19 mouse cellular contexts compared by ENCODE assay signal in genomic region chr12:104531512-104532447, GRCm38 (mm10). TPM values are rescaled to one million over a fixed set of nuclear protein-coding genes. Genes with fewer than 3 reads are reported as not detected.
A peak's percentile ranks its signal among the peaks of the same experiment; 100 is the strongest.
DNase-seq lines count a peak whose midpoint lies in the region; ATAC-seq lines count a peak whose summit lies in the region.
"Had no signal": no experiment of that assay in that cellular context is flagged by ENCODE, and none has a peak within 500 bp of the region (broad histone marks: within the 10 kb centered on the region; RNA-seq: fewer than 3 reads in every experiment).

No protein-coding gene starts in this region.

- peak overlapping the region; percentile 62 for H3K27ac ChIP-seq in hindbrain, embryonic 10.5 days
- no peak overlapping the region for H3K27ac ChIP-seq in hindbrain, embryonic 14.5 days
- H3K27ac ChIP-seq in neural tube, embryonic 11.5 days (ENCODE audit: low read depth, low read length) = no peak overlapping the region
- H3K27ac ChIP-seq in neural tube, embryonic 15.5 days (replicated peaks) = no peak overlapping the region
- H3K27ac ChIP-seq: embryonic facial prominence, embryonic 15.5 days; forebrain, embryonic 13.5 days; gastrocnemius, adult 2 months; liver, embryonic 15.5 days had no signal

- H3K9ac ChIP-seq in hindbrain, embryonic 14.5 days = no peak overlapping the region
- no peak overlapping the region for H3K9ac ChIP-seq in neural tube, embryonic 11.5 days (ENCODE audit: low read length)
- no peak overlapping the region for H3K9ac ChIP-seq in neural tube, embryonic 15.5 days (replicated peaks)
- H3K9ac ChIP-seq: embryonic facial prominence, embryonic 15.5 days; forebrain, embryonic 13.5 days; liver, embryonic 15.5 days had no signal

- no peak for DNase-seq in hindbrain, embryonic 10.5 days (ENCODE audit: low spot score)
- DNase-seq in hindbrain, embryonic 14.5 days (ENCODE audit: low spot score) = no peak
- DNase-seq in neural tube, embryonic 11.5 days (ENCODE audit: low spot score) = no peak
- DNase-seq in forelimb bud, embryonic 11.5 days (ENCODE audit: low read depth, low spot score) = peak; percentile 49
- DNase-seq in frontal cortex, postnatal 10 days (ENCODE audit: low spot score in 2 of 2) = no peak
- no peak for DNase-seq in layer of hippocampus, postnatal 36 days
- DNase-seq: adrenal gland, adult 8-10 months; cerebellum, adult 8-10 months; gastrocnemius, adult 2 months; heart, adult 18-20 months; heart, postnatal 36 days; kidney, adult 9 months; right cerebral cortex, postnatal 4 days had no signal

- no peak for ATAC-seq in hindbrain, embryonic 14.5 days (ENCODE audit: low FRiP score)
- ATAC-seq in neural tube, embryonic 11.5 days (ENCODE audit: insufficient read depth, low FRiP score, low TSS enrichment) = no peak
- no peak for ATAC-seq in neural tube, embryonic 15.5 days (ENCODE audit: low FRiP score)
- ATAC-seq: forebrain, embryonic 13.5 days had no signal

- 20% methylated on average over 29 of the region's 29 CpGs for WGBS in hindbrain, embryonic 10.5 days
- WGBS in hindbrain, embryonic 14.5 days = 37% methylated on average over 29 of the region's 29 CpGs
- WGBS in neural tube, embryonic 11.5 days = 31% methylated on average over 29 of the region's 29 CpGs
- 38% methylated on average over 29 of the region's 29 CpGs for WGBS in neural tube, embryonic 15.5 days

- no peaks in the 10 kb centered on the region for H3K9me3 ChIP-seq in hindbrain, embryonic 10.5 days
- H3K9me3 ChIP-seq in hindbrain, embryonic 14.5 days (ENCODE audit: control insufficient read depth, low read length) = no peaks in the 10 kb centered on the region
- H3K9me3 ChIP-seq in neural tube, embryonic 11.5 days (ENCODE audit: control insufficient read depth, low read length) = no peaks in the 10 kb centered on the region
- no peaks in the 10 kb centered on the region for H3K9me3 ChIP-seq in neural tube, embryonic 15.5 days (replicated peaks)
- H3K9me3 ChIP-seq: embryonic facial prominence, embryonic 15.5 days; forebrain, embryonic 13.5 days; liver, embryonic 15.5 days had no signal

- H3K4me3 ChIP-seq in hindbrain, embryonic 10.5 days = no peak overlapping the region
- no peak overlapping the region for H3K4me3 ChIP-seq in hindbrain, embryonic 14.5 days (replicated peaks; ENCODE audit: low read length)
- no peak overlapping the region for H3K4me3 ChIP-seq in neural tube, embryonic 11.5 days (ENCODE audit: low read depth, low read length)
- no peak overlapping the region for H3K4me3 ChIP-seq in neural tube, embryonic 15.5 days (replicated peaks)
- H3K4me3 ChIP-seq: embryonic facial prominence, embryonic 15.5 days; forebrain, embryonic 13.5 days; gastrocnemius, adult 2 months; liver, embryonic 15.5 days had no signal

- no peaks in the 10 kb centered on the region for H3K36me3 ChIP-seq in hindbrain, embryonic 10.5 days
- H3K36me3 ChIP-seq in hindbrain, embryonic 14.5 days (replicated peaks; ENCODE audit: control insufficient read depth, insufficient read depth) = no peaks in the 10 kb centered on the region
- no peaks in the 10 kb centered on the region for H3K36me3 ChIP-seq in neural tube, embryonic 11.5 days (ENCODE audit: control insufficient read depth, insufficient read depth, low read length)
- H3K36me3 ChIP-seq in neural tube, embryonic 15.5 days = no peaks in the 10 kb centered on the region
- H3K36me3 ChIP-seq: embryonic facial prominence, embryonic 15.5 days; liver, embryonic 15.5 days had no signal

- peaks cover 13% of the 10 kb centered on the region for H3K27me3 ChIP-seq in hindbrain, embryonic 10.5 days (ENCODE audit: insufficient read depth, poor library complexity, severe bottlenecking)
- no peaks in the 10 kb centered on the region for H3K27me3 ChIP-seq in hindbrain, embryonic 14.5 days (ENCODE audit: control insufficient read depth, insufficient read depth, low read length)
- H3K27me3 ChIP-seq in neural tube, embryonic 11.5 days (ENCODE audit: control insufficient read depth, insufficient read depth, low read length) = no peaks in the 10 kb centered on the region
- H3K27me3 ChIP-seq in neural tube, embryonic 15.5 days (replicated peaks) = no peaks in the 10 kb centered on the region
- H3K27me3 ChIP-seq: forebrain, embryonic 13.5 days; liver, embryonic 15.5 days had no signal

- no peak overlapping the region for H3K4me2 ChIP-seq in hindbrain, embryonic 14.5 days (replicated peaks)
- 0 out of 2 replicates have a peak overlapping the region, but pooled peaks have one; percentile 19 for H3K4me2 ChIP-seq in neural tube, embryonic 11.5 days (ENCODE audit: low read depth)
- H3K4me2 ChIP-seq in neural tube, embryonic 15.5 days = no peak overlapping the region
- H3K4me2 ChIP-seq: embryonic facial prominence, embryonic 15.5 days; forebrain, embryonic 13.5 days; liver, embryonic 15.5 days had no signal

- peaks cover 18% of the 10 kb centered on the region for H3K4me1 ChIP-seq in hindbrain, embryonic 10.5 days (replicated peaks)
- H3K4me1 ChIP-seq in hindbrain, embryonic 14.5 days (replicated peaks; ENCODE audit: control insufficient read depth, insufficient read depth, low read length) = no peaks in the 10 kb centered on the region
- H3K4me1 ChIP-seq in neural tube, embryonic 11.5 days (ENCODE audit: control insufficient read depth, insufficient read depth, low read length) = no peaks in the 10 kb centered on the region
- no peaks in the 10 kb centered on the region for H3K4me1 ChIP-seq in neural tube, embryonic 15.5 days
- H3K4me1 ChIP-seq: liver, embryonic 15.5 days had no signal

RNA-seq across cellular contexts. Expression of gene Gsc, which starts 58.6 kb away (rescaled TPM):
- 0.55 and 0.76 TPM in 2 replicates for polyA plus RNA-seq in hindbrain, embryonic 10.5 days (2016; fragmentation: Nextera tagmentation; extraction: Ambion mirVana)
- polyA plus RNA-seq in hindbrain, embryonic 14.5 days (2014; fragmentation: Nextera tagmentation; extraction: Ambion mirVana) = not detected in 2 replicates
- 0.38 and 0.54 TPM in 2 replicates for polyA plus RNA-seq in neural tube, embryonic 11.5 days (2014; fragmentation: Nextera tagmentation; extraction: Ambion mirVana)
- polyA plus RNA-seq in neural tube, embryonic 15.5 days (2015; fragmentation: Nextera tagmentation; extraction: Ambion mirVana) = not detected in 2 replicates
- not detected for total RNA-seq in layer of hippocampus, postnatal 36 days (2021)
- total RNA-seq: heart, adult 18-20 months; heart, postnatal 36 days; layer of hippocampus, postnatal 10 days; left cerebral cortex, postnatal 36 days had no signal
- polyA plus RNA-seq: forebrain, embryonic 13.5 days; liver, embryonic 15.5 days had no signal
